Mouse (Mus musculus) G1E (cell line): Measurements from ENCODE around the gene Olfr211. TPM values are rescaled to one million over a fixed set of nuclear protein-coding genes. Genes with fewer than 3 reads are reported as not detected.
"Not testable (repeated sequence)": the region's sequence is repeated elsewhere in the genome, so short reads cannot be mapped to it uniquely, and the experiment has no call there.

Source experiments
- ATAC-seq: 2 replicates; pipeline ENCODE4 v1.8.0; 2016; ENCODE audit warnings: mild to moderate bottlenecking; ENCODE audit not compliant: insufficient number of reproducible peaks, poor library complexity, low FRiP score, severe bottlenecking; ENCODE audit errors: extremely low read depth
- DNase-seq: peaks from one replicate; pipeline ENCODE4 v3.0.0; 2012; ENCODE audit warnings: low spot score
- H3K27me3 ChIP-seq: 2 replicates; pipeline ENCODE4 v1.6.1; 2012; ENCODE audit warnings: mild to moderate bottlenecking, low read length, inconsistent platforms; ENCODE audit not compliant: insufficient read depth
- H3K36me3 ChIP-seq: replicated peaks from 2 replicates; pipeline ENCODE3; 2012; ENCODE audit warnings: mild to moderate bottlenecking, inconsistent platforms
- H3K4me1 ChIP-seq: 2 replicates; pipeline ENCODE4 v1.6.1; 2012; ENCODE audit warnings: low read depth, low read length, inconsistent platforms, mixed read lengths; ENCODE audit not compliant: insufficient read depth
- H3K4me3 ChIP-seq: 2 replicates; pipeline ENCODE4 v1.5.1; 2012; ENCODE audit warnings: low read depth, mild to moderate bottlenecking, inconsistent platforms, low read length, moderate library complexity, mixed read lengths
- H3K9me3 ChIP-seq: replicated peaks from 2 replicates; pipeline ENCODE4 v1.6.1; 2012; ENCODE audit warnings: inconsistent platforms
- CTCF ChIP-seq: IDR thresholded peaks from 2 replicates; pipeline ENCODE4 v1.5.1; 2012; ENCODE audit warnings: low read depth, low read length, inconsistent platforms, mixed read lengths
- GATA1 ChIP-seq: IDR thresholded peaks from 2 replicates; pipeline ENCODE4 v1.6.1; 2012; ENCODE audit warnings: borderline replicate concordance, low read length, inconsistent platforms, mixed read lengths
- GATA2 ChIP-seq: IDR thresholded peaks from 2 replicates; pipeline ENCODE4 v1.6.1; 2012; ENCODE audit warnings: low read depth, low read length, inconsistent platforms, borderline replicate concordance
- POLR2AphosphoS5 ChIP-seq: IDR thresholded peaks from 2 replicates; pipeline ENCODE4 v1.6.1; 2012; ENCODE audit warnings: low read depth, low read length, inconsistent platforms; ENCODE audit not compliant: insufficient replicate concordance
- TAL1 ChIP-seq: conservative IDR thresholded peaks from 2 replicates; pipeline ENCODE4 v1.6.1; 2012; ENCODE audit warnings: low read depth, low read length, inconsistent platforms, mixed read lengths
- polyA plus RNA-seq: library from polyadenylated mRNA; stranded (reverse); fragments of >175 nt; gene quantifications from 2 replicates; pipeline ENCODE4 v1.2.3, GENCODE M21; 2012
- total RNA-seq, 2 experiments: library from RNA; stranded (forward) in 1 of 2; stranded (reverse) in 1 of 2; fragments of 200-1000 nt in 1 of 2; fragments of >200 nt in 1 of 2; fragmentation: Nextera tagmentation in 1 of 2; gene quantifications; 2 replicates each; pipeline ENCODE4 v1.2.3; 2014 to 2017

Gene Olfr211
- total and polyA plus RNA-seq, 3 experiments, result 0.22 TPM; not detected in 2

- Histone ChIP-seq H3K4me1 (no peaks in the 10 kb centered on the region), H3K36me3 (no peaks in the 10 kb centered on the region), H3K27me3 (no peaks in the 10 kb centered on the region), H3K9me3 (no peaks in the 10 kb centered on the region), H3K4me3 (no peak overlapping the region)
- TF ChIP-seq GATA1, result no peak
- no peak for TF ChIP-seq POLR2AphosphoS5
- ATAC-seq, result no peak
- DNase-seq, result no peak
Observed at GRCm38 (mm10) chr6:116495960-116496359, 7.1 kb downstream of the Olfr211 start.

- ATAC-seq, H3K27me3 ChIP-seq, H3K4me3 ChIP-seq, H3K36me3 ChIP-seq, H3K9me3 ChIP-seq, H3K4me1 ChIP-seq, DNase-seq: not testable (repeated sequence)
Observed at GRCm38 (mm10) chr6:116506302-116507003, 17.6 kb downstream of the Olfr211 start, which contains the start of gene Olfr212. Gene Olfr212 (plus strand): TSS chr6:116506516.

- ATAC-seq, result no peak
- no peak overlapping the region for H3K4me3 ChIP-seq
- no peaks in the 10 kb centered on the region for H3K4me1 ChIP-seq
- no peaks in the 10 kb centered on the region for H3K27me3 ChIP-seq
- H3K9me3 ChIP-seq, result no peaks in the 10 kb centered on the region
- TF ChIP-seq POLR2AphosphoS5 (no peak), GATA2 (no peak), GATA1 (no peak), CTCF (no peak), TAL1 (no peak)
- no peak for DNase-seq
- no peaks in the 10 kb centered on the region for H3K36me3 ChIP-seq
Observed at GRCm38 (mm10) chr6:116514832-116515231, 25.9 kb downstream of the Olfr211 start.

GRCm38 (mm10) chr6:116538156-116538555 is 49.3 kb downstream of the Olfr211 start, which contains the start of gene Olfr213:
Gene Olfr213 (plus strand): TSS chr6:116538456.
- H3K4me3 ChIP-seq, result no peak within 1 kb of the TSS
- no peaks in the 10 kb centered on the region for H3K27me3 ChIP-seq
- ATAC-seq (no peak), DNase-seq (no peak)
- H3K36me3 ChIP-seq, result no peaks in the 10 kb centered on the region
- no peak for TF ChIP-seq GATA2
- no peak for TF ChIP-seq TAL1
- no peak for TF ChIP-seq GATA1
- no peak for TF ChIP-seq CTCF
- TF ChIP-seq POLR2AphosphoS5, result no peak
- no peaks in the 10 kb centered on the region; the same call in 1 of the 2 replicates for H3K9me3 ChIP-seq
- no peaks in the 10 kb centered on the region for H3K4me1 ChIP-seq

GRCm38 (mm10) chr6:116542500-116542899 is 53.6 kb downstream of the Olfr211 start:
- no peak overlapping the region for H3K4me3 ChIP-seq
- H3K4me1 ChIP-seq, result no peaks in the 10 kb centered on the region
- ATAC-seq, result no peak
- no peak for DNase-seq
- H3K27me3 ChIP-seq, result no peaks in the 10 kb centered on the region
- TF ChIP-seq TAL1 (no peak), GATA1 (no peak), POLR2AphosphoS5 (no peak), GATA2 (no peak), CTCF (no peak)
- H3K9me3 ChIP-seq, result no peaks in the 10 kb centered on the region
- no peaks in the 10 kb centered on the region for H3K36me3 ChIP-seq

Other genes with a start within 250 kb of the Olfr211 start
- gene Zfand4, start 224.9 kb upstream of the Olfr211 start, total RNA-seq (2014; fragmentation: Nextera tagmentation), result 20.8 and 32.7 TPM in 2 replicates
- 13.5 and 16.4 TPM in 2 replicates for gene Zfand4, start 224.9 kb upstream of the Olfr211 start, total RNA-seq (2017)
- 1.0 and 1.7 TPM in 2 replicates for gene Zfand4, start 224.9 kb upstream of the Olfr211 start, polyA plus RNA-seq
- gene March8, start 151.1 kb upstream of the Olfr211 start, total RNA-seq (2014; fragmentation: Nextera tagmentation), result 35.1 and 191 TPM in 2 replicates
- gene March8, start 151.1 kb upstream of the Olfr211 start, total RNA-seq (2017), result 53.9 and 70.9 TPM in 2 replicates
- 8.8 and 9.9 TPM in 2 replicates for gene March8, start 151.1 kb upstream of the Olfr211 start, polyA plus RNA-seq
- gene Alox5, start 27.9 kb upstream of the Olfr211 start, total RNA-seq (2014; fragmentation: Nextera tagmentation), result 73.4 and 102 TPM in 2 replicates
- gene Alox5, start 27.9 kb upstream of the Olfr211 start, total RNA-seq (2017), result 87.0 and 92.5 TPM in 2 replicates
- gene Alox5, start 27.9 kb upstream of the Olfr211 start, polyA plus RNA-seq, result 22.3 and 24.0 TPM in 2 replicates
- 0.24 TPM in 1 of 2 replicates, not detected in the other for gene Olfr212, start 17.4 kb downstream of the Olfr211 start, total RNA-seq (2014; fragmentation: Nextera tagmentation)
- gene Olfr212, start 17.4 kb downstream of the Olfr211 start, total RNA-seq (2017), result 0.06 and 0.27 TPM in 2 replicates
- gene Olfr212, start 17.4 kb downstream of the Olfr211 start, polyA plus RNA-seq, result not detected in 2 replicates
- not detected in 2 replicates for gene Olfr213, start 49.4 kb downstream of the Olfr211 start, total RNA-seq (2014; fragmentation: Nextera tagmentation)
- 0.11 TPM in 1 of 2 replicates, not detected in the other for gene Olfr213, start 49.4 kb downstream of the Olfr211 start, total RNA-seq (2017)
- gene Olfr213, start 49.4 kb downstream of the Olfr211 start, polyA plus RNA-seq, result not detected in 2 replicates
- gene Gm5580, start 62.0 kb downstream of the Olfr211 start, total RNA-seq (2014; fragmentation: Nextera tagmentation), result not detected in 2 replicates
- gene Gm5580, start 62.0 kb downstream of the Olfr211 start, total RNA-seq (2017), result 0.52 and 0.82 TPM in 2 replicates
- 0.11 and 0.14 TPM in 2 replicates for gene Gm5580, start 62.0 kb downstream of the Olfr211 start, polyA plus RNA-seq
- not detected in 2 replicates for gene Olfr214, start 65.1 kb downstream of the Olfr211 start, total RNA-seq (2014; fragmentation: Nextera tagmentation)
- 0.71 TPM in 1 of 2 replicates, not detected in the other for gene Olfr214, start 65.1 kb downstream of the Olfr211 start, total RNA-seq (2017)
- not detected in 2 replicates for gene Olfr214, start 65.1 kb downstream of the Olfr211 start, polyA plus RNA-seq
- gene Olfr215, start 95.1 kb downstream of the Olfr211 start, total RNA-seq (2014; fragmentation: Nextera tagmentation), result not detected in 2 replicates
- gene Olfr215, start 95.1 kb downstream of the Olfr211 start, total RNA-seq (2017), result under 0.01 and 0.05 TPM in 2 replicates
- not detected in 2 replicates for gene Olfr215, start 95.1 kb downstream of the Olfr211 start, polyA plus RNA-seq
- not detected in 2 replicates for gene Zfp422, start 139.9 kb downstream of the Olfr211 start, total RNA-seq (2014; fragmentation: Nextera tagmentation)
- gene Zfp422, start 139.9 kb downstream of the Olfr211 start, total RNA-seq (2017), result 0.06 and 0.11 TPM in 2 replicates
- gene Zfp422, start 139.9 kb downstream of the Olfr211 start, polyA plus RNA-seq, result not detected in 2 replicates
- not detected in 2 replicates for gene Depp1, start 161.5 kb downstream of the Olfr211 start, total RNA-seq (2014; fragmentation: Nextera tagmentation)
- gene Depp1, start 161.5 kb downstream of the Olfr211 start, total RNA-seq (2017), result 0.35 TPM in 1 of 2 replicates, not detected in the other
- gene Depp1, start 161.5 kb downstream of the Olfr211 start, polyA plus RNA-seq, result not detected in 2 replicates
- gene Rassf4, start 184.9 kb downstream of the Olfr211 start, total RNA-seq (2014; fragmentation: Nextera tagmentation), result not detected in 2 replicates
- gene Rassf4, start 184.9 kb downstream of the Olfr211 start, total RNA-seq (2017), result 0.12 and 0.16 TPM in 2 replicates
- gene Rassf4, start 184.9 kb downstream of the Olfr211 start, polyA plus RNA-seq, result not detected in 2 replicates
- gene Tmem72, start 227.8 kb downstream of the Olfr211 start, total RNA-seq (2014; fragmentation: Nextera tagmentation), result 0.30 and 0.34 TPM in 2 replicates
- gene Tmem72, start 227.8 kb downstream of the Olfr211 start, total RNA-seq (2017), result 0.11 and 0.12 TPM in 2 replicates
- under 0.01 TPM in 1 of 2 replicates, not detected in the other for gene Tmem72, start 227.8 kb downstream of the Olfr211 start, polyA plus RNA-seq